Mouse (Mus musculus): Measurements from ENCODE around the gene Speg. TPM values are rescaled to one million over a fixed set of nuclear protein-coding genes. Genes with fewer than 3 reads are reported as not detected.

Gene Speg
- polyA plus RNA-seq, 1 experiment from 2014 or later: 15.6 TPM

DNA sequence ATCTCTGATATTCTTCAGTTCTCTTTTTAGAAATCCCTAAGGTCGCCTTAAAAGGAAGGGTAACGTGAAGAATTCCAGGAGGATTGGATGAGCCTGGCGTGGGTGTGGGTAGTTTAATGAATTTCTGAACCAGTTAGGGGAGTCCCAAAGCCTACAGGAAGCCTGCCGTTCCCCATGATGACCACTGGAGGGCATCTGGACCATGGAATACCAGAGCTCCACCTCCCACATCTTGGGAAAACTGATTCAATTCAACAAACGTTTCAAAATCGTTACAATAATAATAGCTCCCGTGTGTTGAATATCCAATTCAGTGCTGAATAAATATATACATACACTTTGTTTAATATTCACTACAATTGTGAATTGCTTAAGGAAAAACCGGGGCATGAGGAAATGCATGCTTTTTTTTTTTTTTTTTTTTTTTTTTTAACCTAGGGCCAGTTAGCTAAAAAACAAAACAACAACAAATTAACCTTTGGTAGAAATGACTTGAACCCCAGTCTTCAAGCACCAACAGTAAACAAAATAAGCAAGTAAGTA lies 32.2 kb upstream of the Speg start:
- Histone ChIP-seq H3K27ac (replicated peaks; ENCODE audit: low read depth, low read length) (no peak overlapping the region), H3K9me3 (ENCODE audit: control insufficient read depth, low read length) (no peaks in the 10 kb centered on the region), H3K4me1 (ENCODE audit: control insufficient read depth, insufficient read depth, low read length) (peaks cover 33% of the 10 kb centered on the region), H3K36me3 (ENCODE audit: control insufficient read depth, insufficient read depth, low read length) (no peaks in the 10 kb centered on the region), H3K27me3 (ENCODE audit: control insufficient read depth, insufficient read depth, low read length) (no peaks in the 10 kb centered on the region), H3K4me2 (ENCODE audit: low read length) (no peak overlapping the region), H3K4me3 (replicated peaks; ENCODE audit: low read depth, low read length) (no peak overlapping the region), H3K9ac (replicated peaks; ENCODE audit: low read length) (no peak overlapping the region)
- ATAC-seq (ENCODE audit: low FRiP score, low TSS enrichment): no peak
- DNase-seq: peak; percentile 93
- WGBS: under 1% methylated on average over 8 of the region's 8 CpGs

DNA sequence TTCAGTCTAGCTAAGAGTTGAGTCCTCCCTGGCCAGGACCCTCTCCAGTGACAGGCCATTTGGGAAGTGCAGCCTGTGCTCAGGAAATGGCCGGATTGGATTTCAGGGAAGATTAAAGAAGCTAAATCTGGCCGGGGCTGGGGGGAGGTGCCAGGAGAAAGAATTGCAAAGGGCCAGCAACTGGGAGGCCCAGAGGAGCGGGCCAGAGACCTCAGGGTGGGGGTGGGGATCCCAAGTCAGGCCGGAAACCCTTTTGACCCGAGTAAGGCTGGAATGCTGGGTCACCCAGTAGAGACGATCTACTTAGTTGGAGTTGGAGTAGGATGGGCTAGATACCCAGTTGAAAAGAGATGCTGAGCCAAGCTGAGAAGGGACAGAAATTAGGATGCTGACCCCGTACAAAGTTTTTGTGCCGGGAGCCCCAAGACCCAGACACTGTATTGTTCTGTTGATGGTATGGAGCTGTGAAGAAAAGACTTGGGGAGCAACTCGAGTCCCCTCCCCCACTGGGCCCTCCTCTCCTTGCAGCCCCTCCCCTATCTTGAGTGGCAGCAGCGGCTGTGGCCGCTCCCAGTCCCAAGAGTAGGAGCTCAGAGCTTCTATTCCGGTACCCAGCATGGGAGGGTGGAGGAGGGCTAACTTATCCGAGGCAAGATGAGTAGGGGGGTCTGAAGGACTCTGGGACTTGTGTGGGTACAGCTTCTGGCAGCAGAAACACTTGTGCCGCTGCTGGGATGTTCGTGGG lies 30.6 kb upstream of the Speg start:
- ATAC-seq (ENCODE audit: low FRiP score, low TSS enrichment) (peak; percentile 26; the same call in 1 of the 2 replicates), DNase-seq (peak; percentile 49)
- Histone ChIP-seq H3K27ac (replicated peaks; ENCODE audit: low read depth, low read length) (0 out of 2 replicates have a peak overlapping the region, but pooled peaks have one; percentile 8), H3K9me3 (ENCODE audit: control insufficient read depth, low read length) (no peaks in the 10 kb centered on the region), H3K27me3 (ENCODE audit: control insufficient read depth, insufficient read depth, low read length) (no peaks in the 10 kb centered on the region), H3K36me3 (ENCODE audit: control insufficient read depth, insufficient read depth, low read length) (no peaks in the 10 kb centered on the region), H3K4me3 (replicated peaks; ENCODE audit: low read depth, low read length) (no peak overlapping the region), H3K4me2 (ENCODE audit: low read length) (peak overlapping the region; percentile 6; the same call in 1 of the 2 replicates), H3K9ac (replicated peaks; ENCODE audit: low read length) (no peak overlapping the region), H3K4me1 (ENCODE audit: control insufficient read depth, insufficient read depth, low read length) (peaks cover 19% of the 10 kb centered on the region)
- 3% methylated on average over 15 of the region's 15 CpGs for WGBS

DNA sequence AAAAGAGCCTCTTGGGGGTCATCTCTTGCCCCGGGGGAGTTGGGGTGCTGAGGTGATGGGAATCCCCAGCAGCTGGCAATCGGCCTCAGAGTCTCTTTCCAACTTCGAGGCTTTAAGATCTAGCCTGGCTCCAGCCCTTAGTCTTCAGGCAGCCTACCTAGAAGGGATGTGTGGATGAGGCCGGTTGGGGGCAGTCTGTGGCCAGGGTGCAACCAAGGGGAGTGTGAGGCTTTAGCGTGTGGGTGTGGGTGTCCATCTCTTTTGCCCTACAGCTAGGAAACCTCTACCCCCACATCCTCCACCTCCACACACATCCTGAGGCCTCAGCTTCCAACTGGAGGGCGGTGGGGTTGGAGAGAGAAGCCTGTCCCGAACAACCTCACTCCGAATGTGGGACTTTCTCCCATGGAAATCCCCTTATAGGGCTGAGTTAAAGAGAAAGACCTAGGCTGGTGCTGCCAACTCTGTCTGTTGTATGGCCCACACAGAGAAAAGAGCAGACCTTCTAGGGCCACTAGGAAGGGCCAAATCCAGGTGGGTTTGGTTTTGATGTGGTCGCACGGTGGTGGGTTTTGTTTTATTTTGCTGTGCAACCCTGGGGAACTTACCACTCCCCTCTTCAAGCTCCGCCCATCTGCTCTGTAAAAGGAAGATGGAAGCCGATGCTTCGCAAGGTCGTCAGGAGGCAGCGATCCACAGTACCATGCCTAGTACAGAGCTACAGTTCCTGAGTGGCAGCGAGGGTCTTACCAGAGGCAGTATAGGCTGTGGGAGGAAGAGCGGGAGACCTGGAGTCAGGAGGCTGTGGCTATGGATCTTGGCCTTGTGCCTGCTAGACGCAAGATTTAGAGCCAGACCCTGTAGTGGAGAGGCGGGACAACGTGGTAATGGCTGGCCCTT lies 29.8 kb upstream of the Speg start:
- H3K9me3 ChIP-seq (ENCODE audit: control insufficient read depth, low read length): no peaks in the 10 kb centered on the region
- H3K9ac ChIP-seq (replicated peaks; ENCODE audit: low read length): no peak overlapping the region
- 36% methylated on average over 20 of the region's 20 CpGs for WGBS
- DNase-seq (no peak), ATAC-seq (ENCODE audit: low FRiP score, low TSS enrichment) (no peak)
- no peak overlapping the region for H3K4me3 ChIP-seq (replicated peaks; ENCODE audit: low read depth, low read length)
- no peak overlapping the region for H3K4me2 ChIP-seq (ENCODE audit: low read length)
- no peak overlapping the region for H3K27ac ChIP-seq (replicated peaks; ENCODE audit: low read depth, low read length)
- H3K27me3 ChIP-seq (ENCODE audit: control insufficient read depth, insufficient read depth, low read length): no peaks in the 10 kb centered on the region
- no peaks in the 10 kb centered on the region for H3K36me3 ChIP-seq (ENCODE audit: control insufficient read depth, insufficient read depth, low read length)
- H3K4me1 ChIP-seq (ENCODE audit: control insufficient read depth, insufficient read depth, low read length): peaks cover 14% of the 10 kb centered on the region; the same call in 1 of the 2 replicates

DNA sequence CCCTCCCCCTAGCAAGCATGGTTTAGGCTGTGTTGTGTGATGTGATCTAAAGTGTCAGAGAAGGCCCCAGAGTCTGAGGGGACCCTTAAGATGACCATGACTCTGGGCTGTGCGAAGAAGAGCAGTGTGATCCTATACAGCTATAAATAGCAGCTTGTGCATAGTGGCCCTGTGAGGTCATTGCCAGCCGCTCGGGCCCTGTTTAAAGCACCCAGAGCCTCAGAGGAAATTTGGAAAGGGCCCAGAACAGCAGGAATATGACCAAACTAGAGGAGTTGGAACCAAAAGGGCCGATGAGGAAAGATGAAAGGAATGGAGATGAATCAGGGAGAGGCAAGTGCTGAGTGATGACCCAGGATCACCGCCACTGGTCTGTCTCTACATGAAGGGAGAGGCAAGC lies 27.8 kb upstream of the Speg start:
- Histone ChIP-seq H3K27me3 (ENCODE audit: control insufficient read depth, insufficient read depth, low read length) (no peaks in the 10 kb centered on the region), H3K4me2 (ENCODE audit: low read length) (no peak overlapping the region), H3K27ac (replicated peaks; ENCODE audit: low read depth, low read length) (no peak overlapping the region), H3K9me3 (ENCODE audit: control insufficient read depth, low read length) (no peaks in the 10 kb centered on the region), H3K4me3 (replicated peaks; ENCODE audit: low read depth, low read length) (no peak overlapping the region), H3K9ac (replicated peaks; ENCODE audit: low read length) (no peak overlapping the region), H3K36me3 (ENCODE audit: control insufficient read depth, insufficient read depth, low read length) (no peaks in the 10 kb centered on the region), H3K4me1 (ENCODE audit: control insufficient read depth, insufficient read depth, low read length) (peaks cover 12% of the 10 kb centered on the region; the same call in 1 of the 2 replicates)
- ATAC-seq (ENCODE audit: low FRiP score, low TSS enrichment): no peak
- WGBS: 91% methylated on average over 5 of the region's 5 CpGs
- no peak for DNase-seq

DNA sequence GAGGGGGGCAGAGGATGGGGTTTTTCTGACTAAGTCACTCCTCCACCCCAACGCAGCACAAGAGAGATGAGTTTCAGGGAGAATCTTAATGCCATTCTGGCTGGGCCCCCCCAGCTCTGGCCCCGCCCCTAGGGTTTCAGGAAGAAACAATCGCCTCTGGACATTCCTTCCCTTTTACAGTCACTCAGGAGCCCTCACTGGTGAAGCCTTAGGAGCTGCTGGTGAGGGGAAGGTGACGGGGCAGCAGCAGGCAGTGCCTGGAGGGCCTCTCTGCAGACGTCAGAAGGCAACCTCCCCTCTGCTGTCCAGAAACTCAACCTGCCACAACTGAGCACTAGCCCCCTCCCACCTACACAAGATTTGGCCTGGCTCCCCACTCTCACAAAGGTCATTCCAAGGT lies 25.8 kb upstream of the Speg start:
- no peak overlapping the region for H3K4me2 ChIP-seq (ENCODE audit: low read length)
- WGBS: 62% methylated on average over 5 of the region's 5 CpGs

DNA sequence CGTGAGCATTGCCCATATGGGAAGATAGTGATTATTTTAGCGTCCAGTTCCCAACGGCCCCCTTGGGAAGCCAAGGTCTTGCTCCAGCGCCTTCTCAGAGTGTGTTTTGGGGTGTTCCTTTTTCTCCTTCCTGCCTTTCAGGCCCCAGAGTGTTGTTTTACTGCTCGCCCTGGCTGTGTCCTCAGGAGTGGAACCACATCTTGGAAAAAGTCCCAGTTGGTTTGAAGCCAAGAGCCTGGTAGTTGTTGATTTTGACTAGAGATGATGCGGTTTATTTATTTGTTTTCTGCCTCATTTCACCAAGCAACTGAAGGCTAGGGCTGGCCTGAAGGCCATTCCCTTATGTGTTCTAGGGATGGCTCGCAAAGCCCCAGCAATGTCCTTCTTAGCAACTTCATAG lies 17.8 kb upstream of the Speg start:
- no peaks in the 10 kb centered on the region for H3K36me3 ChIP-seq (ENCODE audit: control insufficient read depth, insufficient read depth, low read length)
- ATAC-seq (ENCODE audit: low FRiP score, low TSS enrichment): no peak
- 81% methylated on average over 7 of the region's 7 CpGs for WGBS
- H3K27ac ChIP-seq (replicated peaks; ENCODE audit: low read depth, low read length): no peak overlapping the region
- no peaks in the 10 kb centered on the region for H3K9me3 ChIP-seq (ENCODE audit: control insufficient read depth, low read length)
- DNase-seq: no peak
- no peak overlapping the region for H3K4me3 ChIP-seq (replicated peaks; ENCODE audit: low read depth, low read length)
- H3K9ac ChIP-seq (replicated peaks; ENCODE audit: low read length): no peak overlapping the region
- 0 out of 2 replicates have a peak, but pooled peaks cover 3% of the 10 kb centered on the region for H3K4me1 ChIP-seq (ENCODE audit: control insufficient read depth, insufficient read depth, low read length)
- peaks cover 29% of the 10 kb centered on the region for H3K27me3 ChIP-seq (ENCODE audit: control insufficient read depth, insufficient read depth, low read length)
- H3K4me2 ChIP-seq (ENCODE audit: low read length): no peak overlapping the region

More for the DNA sequence above, 25.8 kb upstream of the Speg start:
- Histone ChIP-seq H3K9me3 (ENCODE audit: control insufficient read depth, low read length) (no peaks in the 10 kb centered on the region), H3K4me1 (ENCODE audit: control insufficient read depth, insufficient read depth, low read length) (peaks cover 8% of the 10 kb centered on the region; the same call in 1 of the 2 replicates), H3K27me3 (ENCODE audit: control insufficient read depth, insufficient read depth, low read length) (no peaks in the 10 kb centered on the region), H3K36me3 (ENCODE audit: control insufficient read depth, insufficient read depth, low read length) (no peaks in the 10 kb centered on the region), H3K4me3 (replicated peaks; ENCODE audit: low read depth, low read length) (no peak overlapping the region), H3K9ac (replicated peaks; ENCODE audit: low read length) (no peak overlapping the region), H3K27ac (replicated peaks; ENCODE audit: low read depth, low read length) (no peak overlapping the region)
- no peak for ATAC-seq (ENCODE audit: low FRiP score, low TSS enrichment)
- no peak for DNase-seq

DNA sequence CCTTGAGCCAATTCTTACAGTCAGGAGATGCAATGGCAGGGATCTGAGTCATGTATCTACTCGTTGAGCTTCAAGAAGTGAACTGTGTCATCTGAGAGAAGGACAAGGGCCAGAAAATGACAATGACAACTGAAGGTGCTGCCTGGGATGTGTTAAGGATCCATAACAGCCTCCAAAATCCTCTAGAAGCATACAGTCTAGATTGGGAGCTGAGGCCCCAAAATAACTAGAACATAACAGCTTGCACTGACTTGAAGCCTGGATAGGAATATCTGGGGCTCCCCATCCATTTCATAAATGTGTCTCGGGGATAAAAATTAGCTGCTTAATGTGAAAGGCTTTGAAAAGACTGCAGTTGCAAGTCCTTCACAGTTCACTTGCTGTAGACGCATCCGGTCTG lies 17.1 kb upstream of the Speg start:
- no peaks in the 10 kb centered on the region for H3K9me3 ChIP-seq (ENCODE audit: control insufficient read depth, low read length)
- DNase-seq (no peak), ATAC-seq (ENCODE audit: low FRiP score, low TSS enrichment) (no peak)
- no peaks in the 10 kb centered on the region for H3K36me3 ChIP-seq (ENCODE audit: control insufficient read depth, insufficient read depth, low read length)
- WGBS: 96% methylated on average over 4 of the region's 4 CpGs
- H3K9ac ChIP-seq (replicated peaks; ENCODE audit: low read length): no peak overlapping the region
- no peak overlapping the region for H3K27ac ChIP-seq (replicated peaks; ENCODE audit: low read depth, low read length)
- 0 out of 2 replicates have a peak, but pooled peaks cover 3% of the 10 kb centered on the region for H3K4me1 ChIP-seq (ENCODE audit: control insufficient read depth, insufficient read depth, low read length)
- H3K4me2 ChIP-seq (ENCODE audit: low read length): no peak overlapping the region
- no peak overlapping the region for H3K4me3 ChIP-seq (replicated peaks; ENCODE audit: low read depth, low read length)
- peaks cover 29% of the 10 kb centered on the region for H3K27me3 ChIP-seq (ENCODE audit: control insufficient read depth, insufficient read depth, low read length)

DNA sequence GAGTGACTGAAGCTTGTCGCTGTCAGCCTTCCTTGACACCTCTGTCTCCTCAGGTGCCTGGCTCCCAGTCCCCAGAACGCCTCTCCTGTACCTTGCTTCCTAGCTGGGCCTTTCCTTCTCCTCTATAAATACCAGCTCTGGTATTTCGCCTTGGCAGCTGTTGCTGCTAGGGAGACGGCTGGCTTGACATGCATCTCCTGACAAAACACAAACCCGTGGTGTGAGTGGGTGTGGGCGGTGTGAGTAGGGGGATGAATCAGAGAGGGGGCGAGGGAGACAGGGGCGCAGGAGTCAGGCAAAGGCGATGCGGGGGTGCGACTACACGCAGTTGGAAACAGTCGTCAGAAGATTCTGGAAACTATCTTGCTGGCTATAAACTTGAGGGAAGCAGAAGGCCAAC lies 15.8 kb upstream of the Speg start:
- 82% methylated on average over 13 of the region's 13 CpGs for WGBS
- H3K4me1 ChIP-seq (ENCODE audit: control insufficient read depth, insufficient read depth, low read length): 0 out of 2 replicates have a peak, but pooled peaks cover 3% of the 10 kb centered on the region
- no peak overlapping the region for H3K4me2 ChIP-seq (ENCODE audit: low read length)
- DNase-seq: no peak
- no peak for ATAC-seq (ENCODE audit: low FRiP score, low TSS enrichment)
- H3K9me3 ChIP-seq (ENCODE audit: control insufficient read depth, low read length): no peaks in the 10 kb centered on the region
- no peak overlapping the region for H3K27ac ChIP-seq (replicated peaks; ENCODE audit: low read depth, low read length)
- peaks cover 29% of the 10 kb centered on the region for H3K27me3 ChIP-seq (ENCODE audit: control insufficient read depth, insufficient read depth, low read length)
- H3K9ac ChIP-seq (replicated peaks; ENCODE audit: low read length): no peak overlapping the region
- no peaks in the 10 kb centered on the region for H3K36me3 ChIP-seq (ENCODE audit: control insufficient read depth, insufficient read depth, low read length)
- H3K4me3 ChIP-seq (replicated peaks; ENCODE audit: low read depth, low read length): no peak overlapping the region

All from midbrain, embryonic 14.5 days (tissue).